Mouse (Mus musculus): ENCODE measurements at regions not wholly inside any gene's neighbourhood (a gene's known extent, or its start where the extent isn't known, plus 50 kb on each side); places are given as distances from the start of the nearest gene placed in this dataset.

- no peak for TF ChIP-seq CTCF (IDR thresholded peaks at IDR 0.05; ENCODE audit: low read depth, low read length)
- TF ChIP-seq POLR2AphosphoS5 (IDR thresholded peaks at IDR 0.05; ENCODE audit: insufficient replicate concordance, low read depth, low read length), result no peak
These were observed 115.4 kb upstream of the Rybp start for GRCm38 (mm10) chr6:100402716-100403115.
